Mouse (Mus musculus): Measurements from ENCODE around the gene Helt. TPM values are rescaled to one million over a fixed set of nuclear protein-coding genes. Genes with fewer than 3 reads are reported as not detected.

The Helt gene
- total RNA-seq, 2 experiments from 2014 or later, result not detected

GRCm38 (mm10) chr8:46246346-46246745 is 48.1 kb downstream of the Helt start:
- no peak for DNase-seq (ENCODE audit: low spot score in 2 of 2)
- intact Hi-C loops (cut with DNase I), result no loop called here

- intact Hi-C loops (cut with DNase I), result loop anchor here (1.0 to 5.0 kb wide), 4 partner anchors 39 to 1129 kb away; no protein-coding TSS in a partner anchor
- no peak for DNase-seq (ENCODE audit: low spot score in 2 of 2)
These were observed 51.5 kb downstream of the Helt start for GRCm38 (mm10) chr8:46242946-46243345.

Other genes starting within 250 kb of the Helt start
- gene Cfap97, start 142.9 kb downstream of the Helt start, total RNA-seq (2021), result 10 to 100 TPM; 17.1 to 17.9 TPM
- gene Snx25, start 142.5 kb downstream of the Helt start, total RNA-seq (2021), result 10 to 100 TPM; 38.1 to 42.3 TPM
- 100 to 1,000 TPM; 661 to 678 TPM for gene Slc25a4, start 83.4 kb downstream of the Helt start, total RNA-seq (2021)
- 10 to 100 TPM; 45.0 to 47.3 TPM for gene Acsl1, start 176.4 kb upstream of the Helt start, total RNA-seq (2021)

All from left cerebral cortex, postnatal 14 days (tissue).